14 mouse cellular contexts compared by ENCODE assay signal in the genomic region with DNA sequence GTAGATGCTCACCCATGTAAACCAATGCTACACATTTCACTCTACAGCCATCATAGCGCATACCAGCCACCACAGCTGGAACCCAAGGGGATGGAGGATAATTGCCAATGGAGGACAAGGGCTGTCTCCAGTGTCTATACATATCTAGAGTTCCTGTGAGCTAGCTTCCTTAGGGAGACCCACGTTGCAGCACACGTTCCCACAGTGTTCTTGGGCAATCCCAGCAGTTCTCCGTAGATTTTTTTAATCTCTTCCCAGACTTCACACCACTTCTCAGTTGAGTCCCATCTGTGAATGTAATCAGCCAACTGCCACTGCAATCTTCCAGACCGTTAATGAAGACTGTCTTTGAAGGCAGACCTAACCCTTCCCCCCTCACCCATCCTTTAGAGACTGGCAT.
"Had no signal": no experiment of that assay in that cellular context is flagged by ENCODE, and none has a peak within 500 bp of the region (broad histone marks: within the 10 kb centered on the region; RNA-seq: fewer than 3 reads in every experiment).

No protein-coding gene starts in this region.

- H3K36me3 ChIP-seq: limb, embryonic 13.5 days; midbrain, embryonic 12.5 days; neural tube, embryonic 15.5 days had no signal

- H3K4me1 ChIP-seq: limb, embryonic 13.5 days; midbrain, embryonic 12.5 days; neural tube, embryonic 15.5 days had no signal

- DNase-seq: kidney, adult 11 months; kidney, adult 9 months; kidney, postnatal 36 days; lung, adult 18-20 months; right cerebral cortex, adult 18-20 months; spleen, adult 18-20 months; thymus, adult 2 months; thymus, postnatal 25 days had no signal

- H3K9me3 ChIP-seq: limb, embryonic 13.5 days; midbrain, embryonic 12.5 days; neural tube, embryonic 15.5 days had no signal

- H3K27ac ChIP-seq: kidney, postnatal 0 days; limb, embryonic 13.5 days; liver, embryonic 14.5 days; midbrain, embryonic 12.5 days; neural tube, embryonic 15.5 days had no signal

- H3K4me3 ChIP-seq: limb, embryonic 13.5 days; midbrain, embryonic 12.5 days; myocyte; neural tube, embryonic 15.5 days had no signal

- H3K9ac ChIP-seq: limb, embryonic 13.5 days; liver, embryonic 14.5 days; midbrain, embryonic 12.5 days; neural tube, embryonic 15.5 days had no signal

- H3K27me3 ChIP-seq: limb, embryonic 13.5 days; midbrain, embryonic 12.5 days; neural tube, embryonic 15.5 days had no signal

- H3K4me2 ChIP-seq: limb, embryonic 13.5 days; midbrain, embryonic 12.5 days; neural tube, embryonic 15.5 days had no signal
